Mouse (Mus musculus) adrenal gland, postnatal 36 days (tissue): ENCODE results near the gene B4galnt2. TPM values are rescaled to one million over a fixed set of nuclear protein-coding genes. Genes with fewer than 3 reads are reported as not detected.

Source experiments
- DNase-seq, 2 experiments: peaks; one replicate each; pipeline ENCODE4 v3.0.0; 2021; ENCODE audit warnings: mixed read lengths in 1 of 2
- microRNA-seq: library from miRNA; unstranded; fragments of <30 nt; microRNA quantifications from one replicate; pipeline ENCODE4 v1.2.0, GENCODE M21; 2021
- total RNA-seq, 2 experiments: library from RNA; stranded (reverse); gene quantifications; 2 replicates each; pipeline ENCODE4 v1.2.3; 2021

Gene B4galnt2
- total RNA-seq, 2 experiments from 2014 or later, result not detected

DNA sequence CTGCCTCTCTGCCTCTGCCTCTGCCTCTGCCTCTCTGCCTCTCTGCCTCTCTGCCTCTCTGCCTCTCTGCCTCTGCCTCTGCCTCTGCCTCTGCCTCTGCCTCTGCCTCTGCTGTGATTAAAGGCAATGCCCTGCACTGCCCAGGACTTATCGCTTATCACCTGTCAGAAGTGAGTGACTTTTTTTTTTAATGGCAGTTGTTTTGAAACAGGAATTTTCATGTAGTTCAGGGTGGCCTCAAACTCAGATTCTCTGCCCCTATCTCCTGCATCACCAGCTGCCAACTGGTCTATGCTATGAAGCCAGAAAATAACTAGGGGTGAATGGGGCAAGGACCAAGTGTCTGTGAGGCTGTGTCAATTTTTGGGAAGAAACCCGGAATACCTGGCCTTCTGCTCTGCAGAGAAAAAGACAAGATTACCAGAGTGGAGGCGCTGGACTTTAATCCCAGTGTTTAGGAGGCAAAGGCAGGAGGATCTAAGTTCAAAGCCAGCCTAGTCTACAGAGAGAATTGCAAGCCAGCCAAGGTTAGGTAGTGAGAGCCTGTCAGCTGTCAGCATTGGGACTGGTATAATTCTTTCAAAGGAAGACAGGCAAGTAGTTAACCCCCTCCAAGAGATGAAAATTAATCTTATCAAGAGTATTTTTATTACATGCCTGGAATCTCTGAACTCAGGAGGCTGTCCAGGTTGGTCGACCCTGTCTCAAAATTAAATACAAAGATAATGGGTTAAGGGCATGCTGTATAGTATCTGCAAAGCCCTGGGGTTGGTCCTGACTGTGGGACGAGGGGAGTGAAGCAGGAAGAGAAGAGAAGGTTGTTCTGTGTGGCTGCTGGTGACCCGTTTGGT is 88.1 kb downstream of the B4galnt2 start:
- no peak for DNase-seq

GRCm38 (mm10) chr11:95825625-95826024 is 89.1 kb downstream of the B4galnt2 start:
- DNase-seq, result no peak

GRCm38 (mm10) chr11:95824877-95825243 is 89.8 kb downstream of the B4galnt2 start:
- peak; percentile 67 to 84 for DNase-seq

DNA sequence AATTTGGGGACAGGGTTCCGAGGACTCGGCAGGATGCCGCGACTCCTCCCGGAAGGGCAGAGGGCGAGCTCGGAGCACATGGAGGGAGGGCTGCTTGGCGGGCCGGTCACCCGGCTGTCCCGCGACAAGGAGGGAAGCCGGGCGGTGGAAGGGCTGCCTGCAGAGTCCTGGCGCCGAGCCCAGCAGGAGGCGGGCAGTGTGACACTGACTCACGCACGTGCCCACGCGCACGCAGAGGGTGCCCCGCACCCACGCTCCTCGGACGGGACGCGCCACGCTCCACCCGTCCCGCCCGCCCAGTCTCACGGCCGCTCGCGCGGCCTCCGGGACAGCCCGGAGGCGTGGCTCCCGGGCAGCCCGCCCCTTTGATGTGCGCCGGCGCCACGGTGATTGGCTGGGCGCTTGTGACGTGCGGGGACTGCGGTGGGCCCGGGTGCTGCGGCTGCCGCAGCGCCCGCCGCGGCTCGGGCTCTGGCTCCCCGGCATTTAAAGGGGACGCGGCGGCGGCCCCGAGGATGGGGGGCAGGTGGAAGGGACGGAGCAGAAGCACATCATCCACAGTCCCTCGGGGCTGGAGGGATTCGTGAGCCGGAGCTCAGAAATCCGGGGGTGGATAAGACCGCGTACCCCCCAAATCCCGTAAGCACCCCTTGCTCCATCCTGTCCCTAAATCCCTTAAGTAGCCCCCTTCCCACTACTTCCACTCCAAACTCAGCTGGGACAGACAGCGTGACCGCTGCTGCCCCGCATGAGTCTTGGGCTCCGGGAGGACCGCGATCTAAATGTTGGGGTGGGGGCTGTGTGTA is 90.4 kb downstream of the B4galnt2 start, which contains the start of gene Phospho1:
Phospho1 (plus strand) TSS at position 429 of the 806 bp plus-strand sequence.
- DNase-seq, result peak; percentile 96 to 97

- no peak for DNase-seq
Observed at GRCm38 (mm10) chr11:95822437-95822836, 92.3 kb downstream of the B4galnt2 start.

DNA sequence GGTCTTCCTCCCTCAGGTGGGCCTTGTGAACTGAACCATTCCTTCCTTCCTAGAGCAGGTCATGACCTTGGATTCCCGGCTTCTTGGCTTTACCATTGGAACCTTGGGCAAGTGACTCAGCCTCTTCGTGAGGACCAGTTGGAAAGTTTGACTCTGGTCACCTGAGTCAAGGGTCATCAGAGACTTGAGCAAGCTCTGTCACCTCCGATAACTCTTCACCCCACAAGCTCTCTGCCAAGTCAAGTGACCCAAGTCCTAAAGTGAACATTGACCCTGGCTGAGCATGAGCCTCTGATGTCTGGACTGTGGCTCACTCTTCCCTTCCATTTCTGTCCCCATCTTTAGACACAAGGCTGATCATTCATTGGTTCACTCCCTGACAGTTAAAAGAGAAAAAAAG is 93.2 kb downstream of the B4galnt2 start:
- DNase-seq, result no peak

GRCm38 (mm10) chr11:95819138-95819537 is 95.6 kb downstream of the B4galnt2 start:
- DNase-seq, result no peak

Small RNA genes lying within 50 kb of the gene (microRNA-seq; reads per million reads assigned to microRNA genes)
- gene Mir3063, result not detected

Other genes with a start within 250 kb of the B4galnt2 start
- 100 to 1,000 TPM; 324 to 358 TPM for gene Phb, start 247.9 kb downstream of the B4galnt2 start, total RNA-seq
- gene Zfp652, start 202.2 kb downstream of the B4galnt2 start, total RNA-seq, result 10 to 100 TPM; 40.2 to 47.4 TPM
- gene B130006D01Rik, start 191.3 kb downstream of the B4galnt2 start, total RNA-seq, result under 1 TPM; 0.53 to 0.73 TPM
- 100 to 1,000 TPM; 119 to 160 TPM for gene Phospho1, start 90.4 kb downstream of the B4galnt2 start, total RNA-seq
- 10 to 100 TPM; 14.3 to 30.9 TPM for gene Gngt2, start 77.7 kb downstream of the B4galnt2 start, total RNA-seq
- 10 to 100 TPM; 11.3 to 19.3 TPM for gene Abi3, start 72.4 kb downstream of the B4galnt2 start, total RNA-seq
- 1 to 10 TPM; 2.1 to 4.7 TPM for gene Igf2bp1, start 91.0 kb upstream of the B4galnt2 start, total RNA-seq
- gene Gip, start 109.7 kb upstream of the B4galnt2 start, total RNA-seq, result not detected
- 10 to 100 TPM; 85.8 to 89.6 TPM for gene Snf8, start 120.0 kb upstream of the B4galnt2 start, total RNA-seq
- 10 to 100 TPM; 53.4 to 56.4 TPM for gene Ube2z, start 150.5 kb upstream of the B4galnt2 start, total RNA-seq
- 100 to 1,000 TPM; 268 to 316 TPM for gene Atp5g1, start 160.8 kb upstream of the B4galnt2 start, total RNA-seq
- gene Calcoco2, start 197.1 kb upstream of the B4galnt2 start, total RNA-seq, result not detected
- gene Ttll6, start 218.9 kb upstream of the B4galnt2 start, total RNA-seq, result not detected